Mouse (Mus musculus) bone marrow macrophage, adult 2 months (primary cell): ENCODE data around the gene Adam19. TPM values are rescaled to one million over a fixed set of nuclear protein-coding genes. Genes with fewer than 3 reads are reported as not detected.

Experiments
- H3K27ac ChIP-seq: 2 replicates; pipeline ENCODE4 v1.5.1; 2012; ENCODE audit warnings: low read depth, low read length; ENCODE audit not compliant: insufficient read depth
- H3K4me1 ChIP-seq: 2 replicates; pipeline ENCODE4 v1.6.1; 2012; ENCODE audit warnings: low read length; ENCODE audit not compliant: control insufficient read depth, insufficient read depth
- H3K4me3 ChIP-seq: 2 replicates; pipeline ENCODE4 v1.5.1; 2012; ENCODE audit warnings: mild to moderate bottlenecking, low read length, moderate library complexity; ENCODE audit not compliant: insufficient read depth
- CTCF ChIP-seq: IDR thresholded peaks from 2 replicates; pipeline ENCODE4 v1.5.1; 2012; ENCODE audit warnings: low read depth, mild to moderate bottlenecking, low read length, moderate library complexity
- POLR2A ChIP-seq: IDR thresholded peaks from 2 replicates; pipeline ENCODE4 v1.6.1; 2012; ENCODE audit warnings: mild to moderate bottlenecking, low read depth, low read length, borderline replicate concordance
- polyA plus RNA-seq: library from polyadenylated mRNA; stranded (reverse); fragments of >200 nt; gene quantifications from 2 replicates; pipeline ENCODE4 v1.2.4, GENCODE M21; 2012; ENCODE audit not compliant: missing spikeins, insufficient read depth, insufficient read length

Adam19 gene
- polyA plus RNA-seq, 1 experiment, result 19.0 TPM

- H3K27ac ChIP-seq, result no peak overlapping the region
- no peak overlapping the region for H3K4me3 ChIP-seq
- no peak for TF ChIP-seq POLR2A
- no peak for TF ChIP-seq CTCF
- no peaks in the 10 kb centered on the region for H3K4me1 ChIP-seq
Measured at GRCm38 (mm10) chr11:46054311-46054710, 1.5 kb upstream of the Adam19 start.

- H3K4me3 ChIP-seq, result peak overlapping the region; percentile 44; the same call in 1 of the 2 replicates
- no peak overlapping the region for H3K27ac ChIP-seq
- TF ChIP-seq POLR2A, result no peak
- no peak for TF ChIP-seq CTCF
- H3K4me1 ChIP-seq, result no peaks in the 10 kb centered on the region
Measured at GRCm38 (mm10) chr11:46054911-46055895, 589 bp upstream of the Adam19 start.

GRCm38 (mm10) chr11:46056770-46057411 lies 1.1 kb downstream of the Adam19 start:
- no peak overlapping the region for H3K27ac ChIP-seq
- peaks cover 5% of the 10 kb centered on the region for H3K4me1 ChIP-seq
- peak overlapping the region; percentile 44 for H3K4me3 ChIP-seq

GRCm38 (mm10) chr11:46058011-46058410 lies 2.2 kb downstream of the Adam19 start:
- no peak for TF ChIP-seq CTCF
- no peak for TF ChIP-seq POLR2A
- H3K27ac ChIP-seq, result no peak overlapping the region
- H3K4me1 ChIP-seq, result peaks cover 13% of the 10 kb centered on the region
- no peak overlapping the region for H3K4me3 ChIP-seq

More at GRCm38 (mm10) chr11:46056770-46057411, 1.1 kb downstream of the Adam19 start:
- no peak for TF ChIP-seq POLR2A
- TF ChIP-seq CTCF, result no peak

GRCm38 (mm10) chr11:46058916-46059315 lies 3.1 kb downstream of the Adam19 start:
- TF ChIP-seq POLR2A (no peak), CTCF (no peak)
- no peak overlapping the region for H3K27ac ChIP-seq
- H3K4me3 ChIP-seq, result no peak overlapping the region
- H3K4me1 ChIP-seq, result peaks cover 17% of the 10 kb centered on the region

GRCm38 (mm10) chr11:46059887-46060650 lies 4.3 kb downstream of the Adam19 start:
- H3K4me1 ChIP-seq, result peaks cover 17% of the 10 kb centered on the region
- no peak overlapping the region for H3K4me3 ChIP-seq
- TF ChIP-seq CTCF (no peak), POLR2A (no peak)
- no peak overlapping the region for H3K27ac ChIP-seq

GRCm38 (mm10) chr11:46060651-46061020 lies 4.8 kb downstream of the Adam19 start:
- no peak overlapping the region for H3K27ac ChIP-seq

GRCm38 (mm10) chr11:46061776-46062445 lies 6.1 kb downstream of the Adam19 start:
- H3K4me3 ChIP-seq, result no peak overlapping the region
- TF ChIP-seq POLR2A (no peak), CTCF (no peak)
- H3K27ac ChIP-seq, result peak overlapping the region; percentile 83
- peaks cover 17% of the 10 kb centered on the region for H3K4me1 ChIP-seq

More at GRCm38 (mm10) chr11:46060651-46061020, 4.8 kb downstream of the Adam19 start:
- Histone ChIP-seq H3K4me1 (peaks cover 17% of the 10 kb centered on the region), H3K4me3 (no peak overlapping the region)
- TF ChIP-seq POLR2A (no peak), CTCF (no peak)

GRCm38 (mm10) chr11:46062569-46062968 lies 6.8 kb downstream of the Adam19 start:
- Histone ChIP-seq H3K4me1 (peaks cover 17% of the 10 kb centered on the region), H3K27ac (no peak overlapping the region; the same call in 1 of the 2 replicates), H3K4me3 (no peak overlapping the region)
- no peak for TF ChIP-seq CTCF
